Comparison of ENCODE assay signal across 8 mouse cellular contexts in genomic region chr1:153332444-153333295, GRCm38 (mm10). TPM values are rescaled to one million over a fixed set of nuclear protein-coding genes. Genes with fewer than 3 reads are reported as not detected.
DNase-seq lines count a peak whose midpoint lies in the region; ATAC-seq lines count a peak whose summit lies in the region.

Gene Lamc1 (minus strand): TSS chr1:153332786.

- H3K4me2 ChIP-seq in hindbrain, embryonic 15.5 days: peak within 1 kb of the TSS; percentile 99

- H3K4me1 ChIP-seq in hindbrain, embryonic 15.5 days (replicated peaks): peaks cover 42% of the 10 kb centered on the region

- H3K9ac ChIP-seq in hindbrain, embryonic 15.5 days: peak within 1 kb of the TSS; percentile 93

- peak within 1 kb of the TSS; percentile 86 for H3K27ac ChIP-seq in hindbrain, embryonic 15.5 days (replicated peaks)

- H3K27me3 ChIP-seq in hindbrain, embryonic 15.5 days: no peaks in the 10 kb centered on the region

- WGBS in hindbrain, embryonic 15.5 days: under 1% methylated on average over 84 of the region's 85 CpGs

- peak; percentile 91 for DNase-seq in WW6 (ENCODE audit: low read depth, low spot score)
- peak; percentile 89 to 91 for DNase-seq in cerebellum, postnatal 14 days
- DNase-seq in gastrocnemius, adult 18-20 months (ENCODE audit: low spot score): peak; percentile 95
- DNase-seq in left cerebral cortex, adult 18-20 months (ENCODE audit: low spot score in 2 of 2): peak; percentile 71 to 78
- DNase-seq in lung, postnatal 4 days: peak; percentile 92 to 96
- peak; percentile 78 for DNase-seq in retina, postnatal 7 days (ENCODE audit: low read depth, low spot score)
- peak; percentile 85 to 88 for DNase-seq in urinary bladder, adult 18-20 months (ENCODE audit: low spot score in 2 of 2)

- peak within 1 kb of the TSS; percentile 93 for H3K4me3 ChIP-seq in hindbrain, embryonic 15.5 days

- no peaks in the 10 kb centered on the region for H3K9me3 ChIP-seq in hindbrain, embryonic 15.5 days

- no peaks in the 10 kb centered on the region for H3K36me3 ChIP-seq in hindbrain, embryonic 15.5 days

- peak; percentile 92 for ATAC-seq in hindbrain, embryonic 15.5 days (ENCODE audit: low FRiP score, low read depth)

RNA-seq across cellular contexts. Expression of gene Lamc1, which starts in this region (rescaled TPM):
- total RNA-seq in gastrocnemius, adult 18-20 months (2021): 10 to 100 TPM; 44.8 to 52.1 TPM
- 19.2 and 20.9 TPM in 2 replicates for polyA plus RNA-seq in hindbrain, embryonic 15.5 days (2015; fragmentation: Nextera tagmentation; extraction: Ambion mirVana)
- total RNA-seq in left cerebral cortex, adult 18-20 months (2021): 10 to 100 TPM; 25.3 to 25.5 TPM

Comparison
In these comparisons a context has a peak if more than half of its experiments do, and no peak if none do; other contexts are left out.
1. Peak in every context shown above with its lines: DNase-seq, ATAC-seq, H3K4me3 ChIP-seq and H3K27ac ChIP-seq.